Mouse (Mus musculus): ENCODE results near the gene Myh15.

- TF ChIP-seq POLR2A (IDR thresholded peaks at IDR 0.05; ENCODE audit: extremely low read depth, insufficient read depth, low read length) (no peak), CTCF (IDR thresholded peaks at IDR 0.05; ENCODE audit: low read depth, low read length) (no peak)
Observed at GRCm38 (mm10) chr16:49037771-49038170, 19.5 kb upstream of the Myh15 start.

All from liver, adult 2 months (tissue).